Mouse (Mus musculus) lung, adult 10 weeks (tissue): ENCODE data around the gene Macrod2. TPM values are rescaled to one million over a fixed set of nuclear protein-coding genes. Genes with fewer than 3 reads are reported as not detected.

Experiments used
- polyA plus RNA-seq: library from polyadenylated mRNA; stranded (reverse); fragments of 350-450 nt; fragmentation: Illumina TruSeq; extraction: RNeasy Lipid Tissue Mini Kit (QIAGEN cat#74804); gene quantifications from one replicate; pipeline ENCODE4 v1.2.3, GENCODE M21; 2014; ENCODE audit warnings: low read depth, low replicate concordance; ENCODE audit not compliant: insufficient read depth

Gene Macrod2
- 7.5 TPM for polyA plus RNA-seq

DNA sequence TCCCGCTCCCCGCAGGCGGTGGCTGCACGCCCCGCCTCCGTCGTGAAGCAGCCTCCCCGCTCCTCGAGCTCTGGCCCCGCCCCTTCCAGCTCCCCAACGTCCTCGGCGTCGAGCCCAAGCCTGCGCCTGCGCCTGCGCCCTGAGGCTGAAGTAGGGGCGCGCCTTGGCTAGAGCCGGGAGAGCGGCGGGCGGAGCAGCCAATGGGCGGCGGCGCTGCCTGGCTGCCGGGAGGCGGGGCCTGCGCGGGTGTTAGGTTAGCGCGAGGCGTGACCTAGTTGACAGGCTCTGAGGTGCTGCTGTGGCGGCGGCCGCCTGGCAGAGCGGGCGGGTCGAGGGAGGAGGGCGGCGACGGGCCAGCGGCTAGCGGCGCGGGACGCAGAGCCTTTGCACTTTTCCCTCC lies at the start of gene Macrod2:
Gene Macrod2, plus strand, starts transcription at position 131 of the 400 bp plus-strand sequence.

DNA sequence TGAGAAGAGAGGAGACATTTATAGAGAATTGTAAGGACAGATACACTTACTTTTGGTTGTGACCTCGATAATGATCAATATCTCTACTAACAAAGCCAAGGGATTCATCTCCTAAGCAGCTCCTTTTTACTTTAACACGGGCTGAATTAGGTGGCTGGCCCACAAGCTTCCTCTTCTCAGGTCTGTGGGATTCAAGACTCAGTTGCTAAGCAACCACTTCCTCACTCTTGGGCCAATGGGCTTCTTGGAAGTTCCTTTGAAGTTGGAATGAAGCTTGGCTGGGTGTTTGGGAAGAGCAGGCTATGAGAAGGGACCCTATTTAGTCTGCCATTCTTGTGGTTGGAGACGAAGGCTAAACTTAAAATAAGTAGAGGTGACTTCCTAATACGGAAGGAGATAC lies 5.6 kb upstream of the Macrod2 start, which contains the start of gene Sel1l2:
Gene Sel1l2, minus strand, starts transcription at position 182 of the 400 bp plus-strand sequence.

DNA sequence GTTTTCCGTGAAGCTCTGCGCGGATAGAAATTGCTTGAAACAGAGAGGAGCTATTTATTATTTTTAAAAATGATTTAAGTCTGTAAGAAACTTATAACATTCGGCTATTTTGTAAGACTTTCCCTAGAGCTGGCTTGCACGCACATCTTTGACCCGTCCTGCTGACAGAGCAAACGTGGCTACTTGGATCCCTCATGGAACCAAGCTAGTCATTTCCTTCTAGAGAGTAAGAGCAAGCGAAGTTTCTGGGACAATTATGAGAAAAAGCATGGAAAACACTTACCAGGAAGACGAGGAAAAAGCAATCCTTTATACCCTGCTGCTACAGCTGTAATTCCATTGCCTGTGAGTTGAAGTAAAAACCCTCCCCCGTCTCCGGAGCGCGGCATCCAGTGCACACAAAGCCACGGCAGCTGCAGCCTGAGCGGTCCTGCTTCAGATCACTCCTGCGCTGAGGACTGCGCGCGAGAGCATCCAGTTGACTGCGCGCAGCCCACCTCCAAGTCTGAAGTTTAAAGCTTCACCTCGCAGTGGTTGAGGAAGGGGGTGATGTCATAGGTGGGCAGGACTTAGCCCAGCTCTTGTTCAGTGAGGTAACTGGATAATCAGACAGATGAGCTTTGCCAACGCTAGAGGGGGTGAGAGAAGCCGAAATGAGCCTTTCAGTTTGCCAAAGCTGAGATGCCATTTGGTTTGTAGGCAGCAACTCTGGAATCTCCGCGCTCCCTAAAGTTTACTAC lies 276.0 kb downstream of the Macrod2 start, which contains the start of gene Flrt3:
Gene Flrt3, minus strand, starts transcription at position 507 of the 740 bp plus-strand sequence.

Other genes starting within 250 kb of the Macrod2 start
- gene Gm17374, start 243.3 kb upstream of the Macrod2 start, polyA plus RNA-seq: not detected
- 7.9 TPM for gene Esf1, start 224.7 kb upstream of the Macrod2 start, polyA plus RNA-seq
- gene Ndufaf5, start 224.7 kb upstream of the Macrod2 start, polyA plus RNA-seq: 13.9 TPM
- not detected for gene Sel1l2, start 5.6 kb upstream of the Macrod2 start, polyA plus RNA-seq